Mouse (Mus musculus) lung, adult 2 months (tissue): ENCODE results near the gene Elavl3.

Experiments
- CTCF ChIP-seq: fragments of 200-500 bp; IDR thresholded peaks from 2 replicates; pipeline ENCODE4 v1.5.1; 2011; ENCODE audit warnings: mild to moderate bottlenecking, low read length, control low read depth; ENCODE audit not compliant: insufficient read depth
- POLR2A ChIP-seq: fragments of 200-500 bp; IDR thresholded peaks from 2 replicates; pipeline ENCODE4 v1.6.1; 2011; ENCODE audit warnings: low read depth, mild to moderate bottlenecking, control low read depth, low read length, borderline replicate concordance; ENCODE audit errors: extremely low read depth

GRCm38 (mm10) chr9:22066433-22066832 is 14.6 kb upstream of the Elavl3 start:
- TF ChIP-seq CTCF: peak; percentile 85
- no peak for TF ChIP-seq POLR2A
